Mouse (Mus musculus) urinary bladder, postnatal 10 days (tissue): ENCODE results near the gene Epha5.

Experiments
- DNase-seq: peaks from one replicate; pipeline ENCODE4 v3.0.0; 2022; ENCODE audit warnings: low spot score

The Epha5 gene

GRCm38 (mm10) chr5:84417062-84417879 is at the start of gene Epha5:
Gene Epha5 (minus strand): TSS chr5:84417382.
- no peak for DNase-seq

GRCm38 (mm10) chr5:84456216-84456615 is 39.0 kb upstream of the Epha5 start:
- DNase-seq = no peak

GRCm38 (mm10) chr5:84454641-84455040 is 37.5 kb upstream of the Epha5 start:
- DNase-seq = no peak

GRCm38 (mm10) chr5:84453839-84454238 is 36.7 kb upstream of the Epha5 start:
- no peak for DNase-seq

GRCm38 (mm10) chr5:84440232-84440631 is 23.1 kb upstream of the Epha5 start:
- no peak for DNase-seq

- DNase-seq = no peak
Measured at GRCm38 (mm10) chr5:84415961-84416821, 991 bp downstream of the Epha5 start.

- DNase-seq = no peak
Measured at GRCm38 (mm10) chr5:84414931-84415431, 2.2 kb downstream of the Epha5 start.

GRCm38 (mm10) chr5:84413026-84413425 is 4.2 kb downstream of the Epha5 start:
- DNase-seq = no peak

GRCm38 (mm10) chr5:84408370-84408769 is 8.8 kb downstream of the Epha5 start:
- DNase-seq = no peak

GRCm38 (mm10) chr5:84397085-84397484 is 20.1 kb downstream of the Epha5 start:
- no peak for DNase-seq

GRCm38 (mm10) chr5:84365334-84365733 is 51.8 kb downstream of the Epha5 start:
- DNase-seq = no peak

- no peak for DNase-seq
Measured at GRCm38 (mm10) chr5:84359430-84359829, 57.8 kb downstream of the Epha5 start.

- DNase-seq = no peak
Measured at GRCm38 (mm10) chr5:84353069-84353468, 64.1 kb downstream of the Epha5 start.

- no peak for DNase-seq
Measured at GRCm38 (mm10) chr5:84346728-84347499, 70.3 kb downstream of the Epha5 start.

- DNase-seq = no peak
Measured at GRCm38 (mm10) chr5:84335834-84336465, 81.2 kb downstream of the Epha5 start.

- DNase-seq = no peak
Measured at GRCm38 (mm10) chr5:84334481-84334880, 82.7 kb downstream of the Epha5 start.

GRCm38 (mm10) chr5:84331631-84332030 is 85.6 kb downstream of the Epha5 start:
- no peak for DNase-seq

GRCm38 (mm10) chr5:84320553-84320952 is 96.6 kb downstream of the Epha5 start:
- no peak for DNase-seq

GRCm38 (mm10) chr5:84320138-84320537 is 97.0 kb downstream of the Epha5 start:
- DNase-seq = no peak

- DNase-seq = no peak
Measured at GRCm38 (mm10) chr5:84318814-84319340, 98.3 kb downstream of the Epha5 start.

GRCm38 (mm10) chr5:84317839-84318238 is 99.3 kb downstream of the Epha5 start:
- no peak for DNase-seq
